Mouse (Mus musculus): ENCODE measurements around the gene Emx1.
"Not testable (repeated sequence)": the region's sequence is repeated elsewhere in the genome, so short reads cannot be mapped to it uniquely, and the experiment has no call there.

Emx1 gene

GRCm38 (mm10) chr6:85187340-85188211, at the start of gene Emx1:
Emx1 (plus strand) TSS chr6:85187438.
- peak; percentile 13 for DNase-seq

GRCm38 (mm10) chr6:85139534-85139933, 47.7 kb upstream of the Emx1 start:
- no peak for DNase-seq

GRCm38 (mm10) chr6:85141013-85141412, 46.2 kb upstream of the Emx1 start:
- peak; percentile 68 for DNase-seq

GRCm38 (mm10) chr6:85144466-85144865, 42.8 kb upstream of the Emx1 start:
- DNase-seq, result no peak

GRCm38 (mm10) chr6:85147636-85148035, 39.6 kb upstream of the Emx1 start:
- DNase-seq, result no peak

GRCm38 (mm10) chr6:85150386-85150785, 36.9 kb upstream of the Emx1 start:
- no peak for DNase-seq

GRCm38 (mm10) chr6:85153970-85154540, 33.2 kb upstream of the Emx1 start:
- peak; percentile 82 for DNase-seq

- DNase-seq, result peak; percentile 51
These were observed 32.2 kb upstream of the Emx1 start for GRCm38 (mm10) chr6:85154861-85155528.

DNA sequence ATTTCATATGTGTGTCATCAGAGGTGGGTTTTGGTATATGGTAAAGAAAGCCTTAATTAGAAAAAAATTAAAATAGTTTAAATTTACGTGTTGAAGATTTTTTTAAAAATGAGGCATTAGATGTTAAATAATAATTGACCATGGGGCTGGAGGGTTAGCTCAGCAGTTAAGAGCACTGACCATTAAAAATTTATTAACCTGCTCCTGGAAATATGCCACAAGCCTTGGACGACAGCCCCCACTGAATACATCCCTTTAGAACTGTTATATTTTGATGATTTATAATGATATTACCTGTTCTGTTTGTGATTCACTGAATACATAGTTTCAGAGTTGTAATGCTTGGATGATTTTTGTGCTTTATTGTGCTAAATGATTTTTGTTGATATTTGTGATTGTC, 30.7 kb upstream of the Emx1 start:
- not testable (repeated sequence) for DNase-seq

DNA sequence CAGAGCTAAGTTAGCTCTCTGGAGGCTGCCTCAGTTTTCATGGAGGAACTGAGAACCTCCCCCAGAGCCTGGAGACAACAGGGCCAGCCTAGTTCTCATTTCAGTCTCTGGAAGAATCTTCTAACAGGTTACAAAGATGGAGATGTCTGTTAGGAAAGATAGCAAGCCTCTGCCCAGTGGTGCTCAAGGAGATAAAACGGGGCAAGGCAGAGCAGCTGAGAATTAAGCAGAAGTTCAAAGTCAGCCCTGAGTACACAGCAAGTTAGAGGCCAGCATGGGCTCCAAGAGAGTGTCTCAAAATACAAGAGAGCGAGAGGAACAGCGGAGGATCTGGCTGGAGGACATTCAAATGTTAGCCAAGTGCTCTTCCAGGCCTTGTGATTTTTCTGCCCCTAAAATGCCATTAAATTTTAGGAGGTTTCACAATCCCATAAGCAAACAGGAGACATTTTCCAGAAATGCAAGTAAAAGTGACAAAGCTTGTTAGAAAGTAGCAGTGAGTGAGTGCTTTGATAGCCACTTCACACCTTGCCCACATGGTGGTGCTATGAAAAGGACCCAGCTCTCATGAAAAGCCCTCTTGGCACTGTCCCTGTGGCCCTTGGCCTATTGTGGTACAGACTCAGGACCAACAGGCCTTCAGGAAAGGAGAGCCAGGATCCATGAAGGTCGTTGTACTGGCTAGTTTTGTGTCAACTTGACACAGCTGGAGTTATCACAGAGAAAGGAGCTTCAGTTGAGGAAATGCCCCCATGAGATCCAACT, 29.0 kb upstream of the Emx1 start:
- DNase-seq, result not testable (repeated sequence)

DNA sequence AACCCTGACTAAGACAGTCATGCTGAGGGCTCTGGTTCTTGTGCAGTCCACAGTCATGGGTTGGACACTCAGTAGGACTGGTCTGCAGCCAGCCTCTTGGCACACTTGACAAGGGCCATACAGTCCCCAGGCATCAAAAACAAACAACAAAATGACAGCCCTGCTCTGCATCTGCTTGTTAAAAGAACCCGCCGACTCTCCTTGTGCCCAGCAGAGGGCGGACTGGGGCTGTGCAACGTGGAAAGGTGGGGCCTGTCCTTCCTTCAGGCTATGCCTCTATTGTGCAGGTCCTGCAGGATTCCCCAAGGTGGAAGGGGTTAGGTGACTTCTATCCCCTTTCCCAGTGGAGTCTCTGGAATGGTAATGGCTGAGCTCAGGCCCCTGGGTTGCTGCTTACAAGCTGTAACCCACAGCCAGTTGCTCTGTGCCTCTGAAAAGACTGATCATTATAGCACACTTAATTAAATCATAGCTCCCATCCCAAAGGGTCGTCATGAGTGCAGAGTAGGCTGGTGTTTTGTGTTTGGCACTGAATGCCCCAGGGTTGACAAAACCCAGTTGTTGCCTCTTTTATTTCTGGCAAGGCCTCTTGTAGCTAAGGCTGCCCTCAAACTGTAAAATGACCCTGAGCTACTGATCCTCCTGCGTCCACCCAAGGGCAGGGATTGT, 28.0 kb upstream of the Emx1 start:
- peak; percentile 57 for DNase-seq

DNA sequence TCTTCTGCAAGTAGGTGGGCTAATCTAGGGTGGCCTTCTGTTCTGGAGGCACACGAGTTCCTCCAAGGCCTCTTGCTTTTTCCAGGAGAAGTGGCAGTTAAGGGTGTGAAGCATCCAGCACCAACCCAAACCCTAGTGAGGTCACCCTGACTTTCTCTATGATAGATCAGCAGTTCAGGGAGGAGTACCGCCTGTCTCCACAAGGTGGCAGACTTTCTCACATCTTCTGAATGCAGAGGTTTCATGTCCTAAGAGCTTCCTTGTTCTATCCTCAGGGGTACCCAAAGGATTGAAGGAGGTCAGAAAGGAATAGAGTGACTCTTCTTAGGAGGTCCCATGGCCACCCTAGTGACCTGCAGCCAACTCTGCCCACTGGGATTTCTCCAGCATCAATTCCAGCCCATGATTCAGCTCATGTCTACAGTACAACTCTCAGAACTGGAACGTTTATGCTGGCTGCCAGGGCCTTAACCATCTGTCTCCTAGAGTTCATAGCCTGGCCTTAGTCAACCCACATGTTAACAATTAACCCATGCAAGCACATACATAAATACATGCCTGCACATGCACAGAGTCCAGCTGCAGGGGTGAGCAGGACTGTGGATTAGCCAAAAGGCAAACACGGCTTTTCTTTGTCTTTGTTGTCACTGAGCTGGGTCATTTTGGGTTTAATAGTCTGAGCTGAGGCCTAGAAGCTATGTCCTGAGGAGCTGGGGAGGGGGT, 26.9 kb upstream of the Emx1 start:
- peak; percentile 79 for DNase-seq

GRCm38 (mm10) chr6:85165440-85165921, 21.8 kb upstream of the Emx1 start:
- no peak for DNase-seq

GRCm38 (mm10) chr6:85179569-85179968, 7.7 kb upstream of the Emx1 start:
- DNase-seq, result no peak

DNA sequence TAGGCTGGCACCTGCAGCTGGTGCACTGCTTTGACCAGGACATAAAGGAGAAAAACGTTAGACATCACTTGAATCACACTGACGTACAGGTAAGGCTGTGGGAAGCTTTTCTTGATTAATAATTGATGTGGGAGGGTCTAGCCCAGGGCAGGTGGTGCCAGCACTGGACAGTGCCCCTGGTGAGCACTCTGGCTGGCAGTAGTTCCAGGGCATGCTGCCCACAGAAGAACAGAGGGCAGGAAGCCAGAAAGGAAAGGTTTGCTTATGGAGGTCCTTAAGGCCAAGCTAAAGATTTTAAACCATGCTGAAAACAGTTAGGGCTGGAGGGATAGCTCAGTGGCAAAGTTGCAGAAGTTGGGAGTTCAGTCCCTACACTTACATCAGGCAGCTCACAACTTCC, 7.2 kb upstream of the Emx1 start:
- DNase-seq, result no peak

DNA sequence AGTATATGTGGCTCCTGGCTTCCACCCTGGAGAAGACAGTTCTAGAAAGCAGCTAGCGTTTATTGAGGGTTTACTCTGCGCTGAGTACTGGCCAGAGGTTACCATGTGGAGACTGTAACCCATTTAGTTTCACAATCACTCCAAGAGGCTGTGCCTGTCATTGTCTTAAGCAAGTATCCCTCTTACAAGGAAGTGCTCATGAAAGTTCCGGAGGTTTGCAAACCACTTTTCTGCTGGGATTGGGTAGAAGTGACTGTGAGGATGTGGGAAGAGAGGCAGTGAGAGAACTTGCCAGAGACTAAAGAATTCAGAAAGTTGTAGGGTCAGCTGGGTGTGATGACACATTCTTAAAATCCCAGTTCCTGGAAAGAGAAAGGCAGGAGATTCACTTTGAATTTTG, 3.3 kb upstream of the Emx1 start:
- no peak for DNase-seq

GRCm38 (mm10) chr6:85186033-85186743, 1.1 kb upstream of the Emx1 start:
- no peak for DNase-seq

DNA sequence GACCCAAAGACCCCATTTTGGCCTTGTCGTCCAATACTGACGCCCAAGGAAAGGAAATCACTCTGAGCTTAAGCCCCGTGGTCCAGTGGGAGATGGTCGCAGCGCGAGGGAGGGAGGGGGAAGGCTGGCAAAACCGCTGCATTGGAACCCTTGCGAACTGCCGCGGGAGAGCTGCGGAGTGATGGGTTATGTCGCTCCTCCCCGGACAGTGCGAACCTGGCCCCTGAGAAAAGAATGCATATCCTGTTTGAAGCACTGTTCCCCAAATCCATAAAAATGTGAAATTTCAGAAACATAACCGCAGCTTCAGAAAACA, 536 bp upstream of the Emx1 start:
- DNase-seq, result no peak

- DNase-seq, result no peak
These were observed 1.2 kb downstream of the Emx1 start for GRCm38 (mm10) chr6:85188256-85189110.

DNA sequence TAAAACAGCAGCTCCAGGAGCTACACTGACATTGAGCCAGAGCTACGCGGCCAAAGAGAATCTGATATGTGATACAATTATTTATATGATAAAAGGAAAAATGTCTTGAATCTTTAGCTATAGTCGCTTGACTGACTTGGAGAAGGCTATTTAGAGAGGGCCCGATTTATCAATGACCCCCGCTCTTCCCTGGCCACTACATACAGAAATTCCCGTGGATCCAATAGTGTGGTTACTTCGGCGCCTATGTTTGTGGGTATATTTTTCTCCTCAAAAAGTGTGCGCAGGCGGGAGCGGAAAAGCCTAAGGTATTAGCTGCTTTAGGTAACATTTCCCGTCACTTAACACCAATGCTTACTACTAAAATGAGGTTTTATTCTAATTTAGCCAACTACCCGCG, 2.1 kb downstream of the Emx1 start:
- no peak for DNase-seq

Data from lung, postnatal 14 days (tissue).